Mouse (Mus musculus) regulatory T cell (primary cell): Measurements from ENCODE around the gene Saa1.
"Not testable (repeated sequence)": the region's sequence is repeated elsewhere in the genome, so short reads cannot be mapped to it uniquely, and the experiment has no call there.

Experiments
- in situ Hi-C: fragments of 300-600 bp; cut with MboI, MseI; formaldehyde crosslinking; loops from one replicate; pipeline ENCODE4 v1.15.1; 2025; ENCODE audit warnings: high pct_unique_total_duplicates

Gene Saa1

DNA sequence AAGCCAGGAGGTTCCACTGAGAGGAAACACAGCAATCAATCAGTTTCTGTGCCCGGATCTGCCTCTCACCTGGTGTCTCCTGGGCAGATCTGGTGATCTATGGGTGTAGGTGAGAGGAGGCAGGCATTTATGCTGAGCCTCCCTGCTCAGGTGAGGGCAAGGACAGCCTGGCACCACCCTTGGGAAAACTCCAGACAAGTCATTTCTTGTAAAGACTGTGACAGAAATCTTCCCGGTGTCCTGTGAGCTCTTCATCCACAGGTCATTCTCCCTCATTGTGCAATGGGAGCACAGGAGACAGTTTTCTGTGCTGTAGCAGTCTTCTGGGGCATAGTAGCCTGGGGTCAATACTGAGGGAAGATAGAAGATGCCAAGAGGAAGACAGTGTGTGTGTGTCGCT, at the start of gene Saa1:
Saa1 (minus strand) TSS at position 101 of the 400 bp plus-strand sequence.
- in situ Hi-C loops, result not testable (repeated sequence)

- in situ Hi-C loops, result no loop called here
These were observed 46.5 kb upstream of the Saa1 start for GRCm38 (mm10) chr7:46789177-46789849.

GRCm38 (mm10) chr7:46770706-46771105, 27.9 kb upstream of the Saa1 start:
- in situ Hi-C loops, result no loop called here

- in situ Hi-C loops, result no loop called here
These were observed 25.7 kb upstream of the Saa1 start for GRCm38 (mm10) chr7:46768451-46768850.

GRCm38 (mm10) chr7:46767371-46767770, 24.6 kb upstream of the Saa1 start:
- in situ Hi-C loops, result no loop called here

DNA sequence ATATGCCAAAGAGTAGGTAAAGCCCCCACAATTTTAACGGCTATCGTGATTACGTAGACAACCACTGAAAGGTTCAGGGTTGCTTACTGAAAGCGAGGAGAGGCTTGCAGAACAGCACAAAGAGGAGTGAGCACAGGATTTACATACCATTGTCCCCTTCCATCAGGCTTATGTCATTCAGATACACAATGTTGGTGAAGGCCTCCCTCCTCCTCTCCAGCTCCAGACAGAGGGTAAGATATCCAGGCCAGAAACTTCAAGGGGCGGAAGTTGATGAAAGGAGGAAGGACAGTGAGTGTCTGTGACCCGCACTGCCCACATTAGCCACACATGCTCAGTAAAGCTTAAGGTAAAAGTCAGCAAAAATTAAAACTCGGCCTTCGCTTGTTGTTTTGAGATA, 21.9 kb upstream of the Saa1 start:
- in situ Hi-C loops, result no loop called here

DNA sequence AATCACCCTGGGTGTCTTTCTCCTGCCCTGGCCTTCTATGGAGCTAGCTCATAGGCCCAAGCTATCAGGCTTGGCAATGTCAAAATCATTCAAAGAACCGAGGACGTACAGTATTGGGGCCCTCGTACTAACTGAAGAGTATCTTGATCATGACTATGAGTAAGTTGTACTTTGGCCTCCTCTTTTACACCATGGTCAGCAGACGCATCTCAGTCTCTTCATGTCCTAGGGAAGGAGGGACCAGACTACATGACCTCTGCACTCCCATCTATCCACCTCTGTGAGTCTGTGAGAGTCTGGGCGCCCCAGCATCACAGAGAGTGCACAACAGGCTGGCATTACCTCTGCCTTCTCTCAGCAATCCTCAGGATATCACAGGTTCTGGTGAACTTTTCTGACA, 19.8 kb upstream of the Saa1 start:
- in situ Hi-C loops, result no loop called here

- in situ Hi-C loops, result no loop called here
These were observed 18.4 kb upstream of the Saa1 start for GRCm38 (mm10) chr7:46761049-46761795.

DNA sequence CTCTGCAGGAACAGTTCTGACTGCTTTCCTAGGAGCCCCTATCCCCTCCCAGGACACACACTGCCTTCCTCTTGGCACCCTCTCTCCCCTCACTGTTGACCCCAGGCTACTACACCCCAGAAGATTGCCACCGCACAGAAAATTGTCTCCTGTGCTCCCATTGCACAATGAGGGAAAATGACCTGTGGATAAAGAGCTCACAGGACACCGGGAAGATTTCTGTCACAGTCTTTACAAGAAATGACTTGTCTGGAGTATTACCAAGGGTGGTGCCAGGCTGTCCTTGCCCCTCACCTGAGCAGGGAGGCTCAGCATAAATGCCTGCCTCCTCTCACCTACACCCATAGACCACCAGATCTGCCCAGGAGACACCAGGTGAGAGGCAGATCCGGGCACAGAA, 8.7 kb upstream of the Saa1 start, which contains the start of gene Saa2:
Saa2 (plus strand) TSS at position 301 of the 400 bp plus-strand sequence.
- in situ Hi-C loops, result no loop called here

GRCm38 (mm10) chr7:46748459-46748858, 5.7 kb upstream of the Saa1 start:
- in situ Hi-C loops, result no loop called here

- in situ Hi-C loops, result no loop called here
These were observed 3.6 kb upstream of the Saa1 start for GRCm38 (mm10) chr7:46746381-46746780.

GRCm38 (mm10) chr7:46745816-46746215, 3.0 kb upstream of the Saa1 start:
- in situ Hi-C loops, result no loop called here

- in situ Hi-C loops, result not testable (repeated sequence)
These were observed 2.7 kb downstream of the Saa1 start for GRCm38 (mm10) chr7:46740041-46740440.

DNA sequence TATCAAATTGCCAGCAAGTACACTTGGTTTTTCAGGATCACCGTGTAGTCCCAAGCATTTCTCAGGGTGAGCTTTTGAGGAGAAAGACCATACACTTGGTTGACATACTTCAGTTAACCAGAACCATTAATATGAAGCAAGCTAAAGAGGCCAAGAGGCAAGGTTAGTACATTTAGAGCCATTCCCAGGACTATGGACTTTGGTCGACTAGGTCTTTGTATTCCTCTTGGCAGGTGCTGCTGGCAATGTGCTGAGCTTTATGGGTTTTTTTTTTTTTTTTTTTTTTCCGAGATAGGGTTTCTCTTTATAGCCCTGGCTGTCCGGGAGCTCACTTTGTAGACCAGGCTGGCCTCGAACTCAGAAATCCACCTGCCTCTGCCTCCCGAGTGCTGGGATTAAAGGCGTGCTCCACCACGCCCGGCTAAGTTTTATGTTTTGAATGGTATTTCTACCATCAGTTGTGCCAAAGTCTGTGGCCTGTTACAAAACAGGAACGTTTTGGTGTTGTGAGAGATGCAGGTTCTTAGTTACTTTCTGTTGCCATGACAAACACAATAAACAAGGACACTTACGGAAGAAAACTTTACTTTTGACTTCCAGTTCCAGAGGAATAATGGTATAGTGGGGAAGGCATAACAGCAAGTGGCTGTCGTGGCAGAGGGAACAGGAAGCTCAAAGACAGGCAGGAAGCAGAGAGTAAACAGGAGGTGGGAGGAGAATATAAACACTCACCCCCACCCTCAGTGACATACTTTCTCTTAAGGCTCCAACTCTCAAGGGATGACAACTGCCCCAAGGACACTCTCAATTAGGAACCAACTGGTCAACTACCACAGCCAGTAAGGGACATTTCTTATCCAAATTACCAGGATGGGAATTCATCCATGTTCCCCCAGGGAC, 4.0 kb downstream of the Saa1 start:
- in situ Hi-C loops, result no loop called here

GRCm38 (mm10) chr7:46734983-46735382, 7.8 kb downstream of the Saa1 start:
- in situ Hi-C loops, result no loop called here

- in situ Hi-C loops, result no loop called here
These were observed 10.3 kb downstream of the Saa1 start, which contains the start of gene Saa4 for GRCm38 (mm10) chr7:46732458-46732857. Saa4 (minus strand) TSS chr7:46732603.

GRCm38 (mm10) chr7:46727584-46727983, 15.2 kb downstream of the Saa1 start:
- in situ Hi-C loops, result no loop called here

GRCm38 (mm10) chr7:46724396-46724795, 18.4 kb downstream of the Saa1 start:
- in situ Hi-C loops, result no loop called here

- in situ Hi-C loops, result no loop called here
These were observed 18.9 kb downstream of the Saa1 start for GRCm38 (mm10) chr7:46723849-46724248.

- in situ Hi-C loops, result no loop called here
These were observed 19.4 kb downstream of the Saa1 start for GRCm38 (mm10) chr7:46723354-46723753.

DNA sequence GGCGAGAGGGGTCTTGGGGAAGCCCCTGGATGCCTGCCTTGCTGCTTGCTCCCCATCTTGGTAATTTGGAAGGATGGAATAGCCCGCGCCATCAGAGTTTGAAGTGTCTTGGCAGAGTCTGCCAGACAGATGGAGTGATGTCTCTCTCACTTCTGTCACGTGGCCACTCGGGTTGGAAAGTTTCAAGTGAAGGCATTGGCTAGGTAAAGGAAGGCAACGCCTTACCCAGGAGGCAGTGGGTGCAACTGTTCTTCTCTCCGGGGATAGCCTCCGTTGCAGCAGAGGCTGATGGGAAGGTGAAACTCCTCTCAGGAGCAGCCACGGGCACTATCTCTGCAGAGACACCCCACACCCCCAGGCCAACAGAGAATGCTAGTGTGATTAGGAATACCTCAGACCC, 22.3 kb downstream of the Saa1 start:
- in situ Hi-C loops, result no loop called here

DNA sequence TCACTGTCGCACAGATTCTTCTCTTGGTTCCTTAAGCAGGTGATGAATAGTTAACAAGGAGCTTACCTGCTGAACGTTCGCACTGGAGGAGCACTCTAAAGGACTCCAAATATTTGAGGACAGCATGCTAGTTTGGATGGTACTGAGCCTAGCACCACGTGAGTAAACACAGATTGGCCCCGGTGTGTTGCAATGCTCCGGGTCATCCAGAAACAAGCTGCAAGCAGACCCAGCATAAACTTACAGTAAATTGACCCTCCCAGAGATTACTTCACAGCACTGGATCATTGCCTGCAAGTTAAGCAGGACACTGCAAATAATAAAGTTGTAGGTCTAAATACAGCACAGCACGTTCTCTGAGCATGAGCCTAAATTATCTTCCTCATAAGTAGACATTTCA, 23.3 kb downstream of the Saa1 start:
- in situ Hi-C loops, result no loop called here
